Mouse (Mus musculus) midbrain, embryonic 14.5 days (tissue): ENCODE measurements at regions not wholly inside any gene's neighbourhood (a gene's known extent, or its start where the extent isn't known, plus 50 kb on each side); places are given as distances from the start of the nearest gene placed in this dataset.

Experiments
- ATAC-seq: fragments of 200-750 bp; cut with Nextera tagmentation; 2 replicates; pipeline ENCODE4 v1.8.0; 2017; ENCODE audit warnings: moderate number of reproducible peaks, moderate library complexity; ENCODE audit not compliant: low FRiP score, low TSS enrichment
- DNase-seq: peaks from one replicate; pipeline ENCODE4 v3.0.0-alpha.2; 2015
- H3K27ac ChIP-seq: fragments of 300-500 bp; sonication (generic); replicated peaks from 2 replicates; pipeline ENCODE4 v1.5.1; 2014; ENCODE audit warnings: mild to moderate bottlenecking, low read depth, low read length, moderate library complexity
- H3K27me3 ChIP-seq: fragments of 300-500 bp; sonication (generic); 2 replicates; pipeline ENCODE4 v1.6.1; 2014; ENCODE audit warnings: low read length, control low read depth, mixed read lengths; ENCODE audit not compliant: control insufficient read depth, insufficient read depth
- H3K36me3 ChIP-seq: fragments of 300-500 bp; sonication (generic); 2 replicates; pipeline ENCODE4 v1.6.1; 2014; ENCODE audit warnings: low read length, control low read depth; ENCODE audit not compliant: control insufficient read depth, insufficient read depth
- H3K4me1 ChIP-seq: fragments of 300-500 bp; sonication (generic); 2 replicates; pipeline ENCODE4 v1.6.1; 2014; ENCODE audit warnings: mild to moderate bottlenecking, antibody characterized with exemption, low read length, control low read depth; ENCODE audit not compliant: control insufficient read depth, insufficient read depth
- H3K4me2 ChIP-seq: fragments of 300-500 bp; sonication (generic); 2 replicates; pipeline ENCODE4 v1.6.1; 2014; ENCODE audit warnings: mild to moderate bottlenecking, low read length, moderate library complexity
- H3K4me3 ChIP-seq: fragments of 300-500 bp; sonication (generic); replicated peaks from 2 replicates; pipeline ENCODE4 v1.5.1; 2014; ENCODE audit warnings: low read depth, low read length
- H3K9ac ChIP-seq: fragments of 300-500 bp; sonication (generic); replicated peaks from 2 replicates; pipeline ENCODE4 v1.6.1; 2014; ENCODE audit warnings: mild to moderate bottlenecking, low read length, moderate library complexity
- H3K9me3 ChIP-seq: fragments of 300-500 bp; sonication (generic); 2 replicates; pipeline ENCODE4 v1.6.1; 2016; ENCODE audit warnings: low read length, control low read depth, mixed read lengths; ENCODE audit not compliant: control insufficient read depth
- WGBS: fragments of 180-500 bp; shearing (Covaris S2); extraction: QIAGEN DNeasy Blood & Tissue Kit; methylation state at CpG from one replicate; pipeline ENCODE4 v1.1.7; 2014; 5-methylcytosine and 5-hydroxymethylcytosine counted together

DNA sequence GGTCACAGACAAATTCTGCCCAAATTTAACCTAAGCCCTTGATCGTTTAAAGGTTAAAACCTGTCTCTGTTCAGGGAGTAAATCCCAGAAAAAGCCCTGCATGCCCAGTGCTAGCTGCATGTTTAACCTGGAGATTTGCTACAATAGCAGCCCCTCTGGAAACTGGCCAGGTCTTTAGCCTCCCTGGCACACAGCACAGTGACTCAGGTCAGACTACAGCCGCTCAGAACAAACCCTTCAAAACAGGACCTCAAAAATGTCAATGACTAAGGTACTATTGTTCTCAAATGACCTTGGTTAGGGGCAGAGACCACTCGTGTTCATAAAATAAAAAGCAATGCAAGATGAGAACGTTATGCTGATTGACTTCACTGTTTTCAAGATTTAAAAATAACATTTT is 101.8 kb upstream of the Ccn2 start:
- H3K9me3 ChIP-seq, result no peaks in the 10 kb centered on the region
- ATAC-seq (no peak), DNase-seq (peak; percentile 40)
- H3K9ac ChIP-seq, result no peak overlapping the region
- H3K36me3 ChIP-seq, result no peaks in the 10 kb centered on the region
- no peak overlapping the region for H3K4me3 ChIP-seq
- no peaks in the 10 kb centered on the region for H3K4me1 ChIP-seq
- no peak overlapping the region for H3K27ac ChIP-seq
- no peak overlapping the region for H3K4me2 ChIP-seq
- no peaks in the 10 kb centered on the region for H3K27me3 ChIP-seq
- WGBS, result 70% methylated on average over 4 of the region's 4 CpGs

DNA sequence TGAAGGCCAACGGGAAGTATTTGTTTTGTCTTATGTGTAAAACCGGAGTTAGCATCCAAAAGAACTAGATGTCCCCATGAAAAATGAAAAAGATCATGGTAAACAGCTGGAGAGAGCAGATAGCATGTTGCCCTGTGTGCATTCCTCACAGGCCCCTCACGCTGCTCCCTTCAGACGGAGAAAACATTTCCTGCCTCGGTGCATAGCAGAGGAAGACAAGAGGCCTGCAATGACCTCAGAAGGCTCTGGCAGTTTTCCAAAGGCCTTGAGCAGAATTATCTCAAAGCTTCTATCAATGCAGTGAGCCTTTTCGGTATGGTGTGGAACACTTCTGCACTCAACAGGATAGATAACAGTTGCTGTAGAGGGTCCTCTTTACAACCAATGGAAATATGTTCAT is 101.3 kb upstream of the Ccn2 start:
- Histone ChIP-seq H3K4me2 (no peak overlapping the region), H3K9me3 (no peaks in the 10 kb centered on the region), H3K27ac (no peak overlapping the region), H3K4me1 (no peaks in the 10 kb centered on the region), H3K36me3 (no peaks in the 10 kb centered on the region), H3K4me3 (no peak overlapping the region), H3K27me3 (no peaks in the 10 kb centered on the region), H3K9ac (no peak overlapping the region)
- ATAC-seq, result no peak
- peak; percentile 51 for DNase-seq
- WGBS, result 79% methylated on average over 6 of the region's 6 CpGs

DNA sequence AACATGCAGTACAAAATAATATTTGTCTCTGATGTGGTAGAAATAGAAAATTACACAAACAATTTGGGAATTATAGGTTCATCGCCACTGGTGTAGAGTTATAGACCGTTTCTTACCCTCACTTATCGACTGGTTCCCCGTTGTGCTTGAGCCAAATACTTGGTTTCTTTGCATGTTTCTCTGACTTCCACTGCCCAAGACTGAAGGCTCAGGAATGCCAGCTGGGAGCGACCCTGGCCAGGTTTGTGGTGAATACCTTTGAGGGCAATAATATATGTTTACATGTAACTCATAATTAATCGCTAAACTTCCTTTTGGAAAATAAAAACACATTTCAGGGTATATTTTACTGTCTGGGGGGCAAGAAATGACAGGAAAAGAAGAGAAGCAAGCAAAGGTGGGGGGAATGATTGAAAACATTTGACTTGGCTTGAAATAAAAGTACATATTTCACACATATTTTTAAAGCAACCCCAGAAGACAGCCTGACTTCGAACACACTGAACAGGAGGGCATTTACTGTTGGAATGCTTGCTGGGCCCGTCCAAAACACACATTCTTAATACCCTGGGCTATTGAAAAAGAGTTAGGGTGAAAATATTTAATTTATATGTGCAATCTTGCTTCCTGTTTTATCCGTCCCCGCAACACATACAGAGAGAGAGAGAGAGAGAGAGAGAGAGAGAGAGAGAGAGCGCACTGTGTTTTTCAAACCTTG is 75.3 kb upstream of the Ccn2 start:
- H3K9ac ChIP-seq, result no peak overlapping the region
- no peaks in the 10 kb centered on the region for H3K27me3 ChIP-seq
- no peak overlapping the region for H3K4me3 ChIP-seq
- H3K27ac ChIP-seq, result no peak overlapping the region
- H3K4me2 ChIP-seq, result no peak overlapping the region
- ATAC-seq, result no peak
- no peaks in the 10 kb centered on the region for H3K4me1 ChIP-seq
- no peak for DNase-seq
- WGBS, result 89% methylated on average over 11 of the region's 11 CpGs
- H3K36me3 ChIP-seq, result no peaks in the 10 kb centered on the region
- H3K9me3 ChIP-seq, result no peaks in the 10 kb centered on the region

DNA sequence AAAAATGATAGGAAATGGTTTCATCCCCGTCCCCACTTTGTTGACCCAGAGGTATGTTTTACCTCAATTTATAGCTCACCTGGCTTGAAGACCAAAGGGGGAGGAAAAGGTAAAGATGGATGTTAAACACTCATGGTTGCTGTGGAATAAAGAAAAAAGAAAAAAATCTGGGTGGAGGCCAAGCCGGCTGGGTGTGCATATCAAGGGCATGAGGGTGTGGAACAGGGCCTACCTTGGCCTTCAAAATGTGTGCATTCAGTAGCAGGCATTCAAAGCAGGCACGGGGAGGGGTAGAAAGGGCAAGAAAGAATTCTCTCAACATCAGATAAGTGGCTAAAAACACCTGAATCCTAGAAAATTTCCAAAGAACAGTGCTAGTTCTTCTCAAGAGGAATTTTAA is 74.7 kb upstream of the Ccn2 start:
- WGBS, result 90% methylated on average over 3 of the region's 3 CpGs
- ATAC-seq, result no peak

DNA sequence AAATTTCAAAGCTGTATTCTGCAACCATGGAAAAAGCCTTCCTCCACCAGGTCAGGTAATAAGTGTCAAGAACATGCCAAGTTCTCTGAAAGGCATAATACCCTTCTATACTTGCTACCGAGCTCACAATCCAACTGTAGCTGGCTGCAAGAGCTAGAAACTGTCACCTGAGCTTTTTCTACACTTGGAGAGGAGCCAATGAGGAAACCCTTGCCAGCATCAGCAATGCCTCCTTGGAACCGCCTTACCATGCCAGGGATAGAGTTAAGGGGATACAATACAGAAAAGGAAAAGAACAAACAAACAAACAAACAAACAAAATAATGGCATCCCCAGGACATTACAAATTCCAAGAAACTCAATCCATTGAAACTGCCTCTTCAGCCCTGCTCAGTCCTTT is 62.5 kb upstream of the Ccn2 start:
- no peak overlapping the region for H3K9ac ChIP-seq
- 83% methylated on average over 2 of the region's 2 CpGs for WGBS
- no peaks in the 10 kb centered on the region for H3K9me3 ChIP-seq
- H3K4me3 ChIP-seq, result no peak overlapping the region
- H3K27me3 ChIP-seq, result no peaks in the 10 kb centered on the region
- H3K36me3 ChIP-seq, result no peaks in the 10 kb centered on the region
- H3K4me2 ChIP-seq, result no peak overlapping the region
- ATAC-seq (no peak), DNase-seq (no peak)
- no peaks in the 10 kb centered on the region for H3K4me1 ChIP-seq
- H3K27ac ChIP-seq, result no peak overlapping the region

More for the DNA sequence above, 74.7 kb upstream of the Ccn2 start:
- Histone ChIP-seq H3K36me3 (no peaks in the 10 kb centered on the region), H3K9ac (no peak overlapping the region), H3K4me1 (no peaks in the 10 kb centered on the region), H3K9me3 (no peaks in the 10 kb centered on the region), H3K4me2 (no peak overlapping the region), H3K27ac (no peak overlapping the region), H3K27me3 (no peaks in the 10 kb centered on the region), H3K4me3 (no peak overlapping the region)
- DNase-seq, result no peak

DNA sequence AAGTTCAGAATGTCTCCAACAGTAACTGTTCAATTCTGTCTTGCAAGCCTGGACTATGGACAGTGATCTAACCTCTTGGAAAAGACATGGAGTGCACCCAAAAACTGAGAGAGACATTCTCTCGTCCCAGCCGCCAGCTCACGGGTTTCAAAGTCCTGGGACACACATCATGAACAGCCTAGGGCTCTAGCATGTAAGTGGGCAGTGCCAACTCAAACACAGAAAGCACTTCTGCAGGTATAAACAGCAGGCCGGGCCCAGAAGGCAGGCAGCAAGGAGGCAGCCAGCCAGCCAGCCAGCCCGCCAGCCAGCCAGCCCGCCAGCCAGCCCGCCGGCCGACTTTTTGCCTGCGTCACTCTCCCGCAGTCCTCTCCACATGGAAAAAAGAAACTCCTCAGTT is 60.3 kb upstream of the Ccn2 start:
- Histone ChIP-seq H3K4me3 (no peak overlapping the region), H3K4me2 (no peak overlapping the region), H3K9ac (no peak overlapping the region), H3K27me3 (no peaks in the 10 kb centered on the region), H3K27ac (no peak overlapping the region), H3K4me1 (no peaks in the 10 kb centered on the region), H3K9me3 (no peaks in the 10 kb centered on the region), H3K36me3 (no peaks in the 10 kb centered on the region)
- 91% methylated on average over 11 of the region's 11 CpGs for WGBS
- ATAC-seq, result no peak
- no peak for DNase-seq

DNA sequence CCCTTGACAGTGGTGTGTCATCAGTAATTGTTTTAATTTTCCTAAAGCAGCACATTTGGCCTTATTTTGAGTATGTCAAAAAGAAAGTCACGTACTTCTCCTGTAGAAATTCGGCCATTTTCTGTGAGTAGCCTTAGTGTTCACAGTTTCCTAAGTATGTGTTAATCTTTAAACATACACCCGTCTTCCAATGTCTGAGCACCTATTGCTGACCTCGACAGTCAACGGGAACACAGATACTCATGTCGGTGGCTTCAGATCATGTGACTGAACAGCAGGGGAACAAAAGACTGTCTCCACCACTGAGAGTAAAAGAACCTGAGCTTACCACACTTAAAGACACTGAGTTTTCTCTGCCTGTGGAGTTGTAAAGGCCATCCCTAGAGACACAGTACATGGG is 59.8 kb upstream of the Ccn2 start:
- WGBS, result 87% methylated on average over 6 of the region's 6 CpGs
- H3K4me1 ChIP-seq, result no peaks in the 10 kb centered on the region
- H3K4me3 ChIP-seq, result no peak overlapping the region
- ATAC-seq (no peak), DNase-seq (no peak)
- no peak overlapping the region for H3K9ac ChIP-seq
- no peak overlapping the region for H3K27ac ChIP-seq
- no peaks in the 10 kb centered on the region for H3K9me3 ChIP-seq
- no peaks in the 10 kb centered on the region for H3K27me3 ChIP-seq
- H3K4me2 ChIP-seq, result no peak overlapping the region
- no peaks in the 10 kb centered on the region for H3K36me3 ChIP-seq

DNA sequence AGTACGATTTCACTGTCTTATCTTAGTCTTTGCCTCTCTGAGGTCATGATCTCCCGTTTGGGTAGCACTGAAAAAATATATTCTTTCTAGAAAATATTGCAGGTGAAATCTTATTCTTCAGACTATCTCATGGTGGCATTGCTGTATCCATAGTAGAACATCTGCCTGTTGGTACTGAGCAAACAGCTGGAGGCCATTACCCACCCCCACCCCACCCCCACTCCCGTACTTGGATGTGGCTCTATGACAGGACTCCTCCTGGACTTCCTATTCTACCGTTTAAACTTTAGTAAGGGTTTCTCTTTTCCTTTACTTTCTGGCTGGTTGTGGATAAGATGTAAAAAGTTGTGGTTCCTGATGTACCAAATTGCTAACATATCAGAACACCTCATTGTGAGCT is 53.3 kb upstream of the Ccn2 start:
- Histone ChIP-seq H3K9me3 (no peaks in the 10 kb centered on the region), H3K4me3 (no peak overlapping the region), H3K36me3 (no peaks in the 10 kb centered on the region), H3K27ac (no peak overlapping the region), H3K4me1 (no peaks in the 10 kb centered on the region), H3K9ac (no peak overlapping the region), H3K27me3 (no peaks in the 10 kb centered on the region), H3K4me2 (no peak overlapping the region)
- WGBS, result 90% methylated on average over 4 of the region's 4 CpGs
- no peak for ATAC-seq
- DNase-seq, result no peak
